Mouse (Mus musculus) megakaryocyte, embryonic 14.5 days (primary cell): ENCODE results near the gene Lamb1.

Experiments
- FLI1 ChIP-seq: IDR thresholded peaks from 2 replicates; pipeline ENCODE4 v1.6.1; 2012; ENCODE audit warnings: low read length, inconsistent platforms, mixed read lengths
- GATA1 ChIP-seq: IDR thresholded peaks from 3 replicates; pipeline ENCODE4 v1.6.1; 2012; ENCODE audit warnings: mixed read lengths, low read length, inconsistent platforms, borderline replicate concordance

- no peak for TF ChIP-seq GATA1
- TF ChIP-seq FLI1, result no peak
Observed at GRCm38 (mm10) chr12:31323136-31323695, 58.2 kb downstream of the Lamb1 start.
